Mouse (Mus musculus) megakaryocyte, adult 5-6 weeks (primary cell): ENCODE data around the gene Foxn3. TPM values are rescaled to one million over a fixed set of nuclear protein-coding genes. Genes with fewer than 3 reads are reported as not detected.

Experiments used
- ATAC-seq: 2 replicates; pipeline ENCODE4 v1.8.0; 2016; ENCODE audit warnings: mild to moderate bottlenecking, inconsistent platforms; ENCODE audit not compliant: poor library complexity, severe bottlenecking
- total RNA-seq, 2 experiments: library from RNA; stranded (forward) in 1 of 2; stranded (reverse) in 1 of 2; fragments of 153-499, 151-499 nt in 1 of 2; fragments of 221-1000, 200-1000 nt in 1 of 2; gene quantifications; 2 replicates each; pipeline versions ENCODE4 v1.2.3 to v1.2.4; 2015 to 2017

Foxn3 gene
- total RNA-seq, 2 experiments from 2014 or later, result 19.6 to 45.6 TPM

- no peak for ATAC-seq
Observed at GRCm38 (mm10) chr12:99527452-99527851, 35.9 kb downstream of the Foxn3 start.

GRCm38 (mm10) chr12:99526571-99527140 is 36.7 kb downstream of the Foxn3 start:
- peak; percentile 68 for ATAC-seq

GRCm38 (mm10) chr12:99522882-99523281 is 40.5 kb downstream of the Foxn3 start:
- ATAC-seq, result peak; percentile 78

GRCm38 (mm10) chr12:99519862-99520261 is 43.5 kb downstream of the Foxn3 start:
- ATAC-seq, result no peak

- ATAC-seq, result no peak
Observed at GRCm38 (mm10) chr12:99519191-99519614, 44.2 kb downstream of the Foxn3 start.

GRCm38 (mm10) chr12:99518640-99519039 is 44.7 kb downstream of the Foxn3 start:
- no peak for ATAC-seq

GRCm38 (mm10) chr12:99518126-99518525 is 45.3 kb downstream of the Foxn3 start:
- no peak for ATAC-seq

GRCm38 (mm10) chr12:99517296-99517695 is 46.1 kb downstream of the Foxn3 start:
- ATAC-seq, result no peak

- no peak for ATAC-seq
Observed at GRCm38 (mm10) chr12:99515481-99515880, 47.9 kb downstream of the Foxn3 start.

- peak; percentile 54 for ATAC-seq
Observed at GRCm38 (mm10) chr12:99511644-99512043, 51.7 kb downstream of the Foxn3 start.

- no peak for ATAC-seq
Observed at GRCm38 (mm10) chr12:99510759-99511158, 52.6 kb downstream of the Foxn3 start.

- ATAC-seq, result no peak
Observed at GRCm38 (mm10) chr12:99502225-99502624, 61.2 kb downstream of the Foxn3 start.

GRCm38 (mm10) chr12:99498978-99499694 is 64.2 kb downstream of the Foxn3 start:
- ATAC-seq, result no peak

GRCm38 (mm10) chr12:99498189-99498977 is 65.0 kb downstream of the Foxn3 start:
- no peak for ATAC-seq

- ATAC-seq, result peak; percentile 80
Observed at GRCm38 (mm10) chr12:99496945-99497344, 66.4 kb downstream of the Foxn3 start.

GRCm38 (mm10) chr12:99490216-99490615 is 73.2 kb downstream of the Foxn3 start:
- ATAC-seq, result no peak

- ATAC-seq, result peak; percentile 88
Observed at GRCm38 (mm10) chr12:99489001-99489592, 74.3 kb downstream of the Foxn3 start.

GRCm38 (mm10) chr12:99480372-99480771 is 83.0 kb downstream of the Foxn3 start:
- ATAC-seq, result peak; percentile 81

GRCm38 (mm10) chr12:99474176-99474575 is 89.2 kb downstream of the Foxn3 start:
- ATAC-seq, result no peak

GRCm38 (mm10) chr12:99473406-99474133 is 89.8 kb downstream of the Foxn3 start:
- ATAC-seq, result no peak

GRCm38 (mm10) chr12:99471431-99471830 is 92.0 kb downstream of the Foxn3 start:
- no peak for ATAC-seq
